Mouse (Mus musculus) ES-E14 (cell line): Measurements from ENCODE around the gene Gm9999.

Source experiments
- CHD2 ChIP-seq: IDR thresholded peaks from 2 replicates; pipeline ENCODE4 v1.6.1; 2014; ENCODE audit warnings: mild to moderate bottlenecking, low read depth, low read length, inconsistent platforms
- HCFC1 ChIP-seq: IDR thresholded peaks from 2 replicates; pipeline ENCODE4 v1.6.1; 2012; ENCODE audit warnings: low read length, inconsistent platforms, borderline replicate concordance; ENCODE audit not compliant: insufficient read depth
- MAFK ChIP-seq: IDR thresholded peaks from 2 replicates; pipeline ENCODE4 v1.6.1; 2014; ENCODE audit warnings: mild to moderate bottlenecking, low read depth, low read length, inconsistent platforms; ENCODE audit not compliant: insufficient read depth
- ZC3H11A ChIP-seq: IDR thresholded peaks from 2 replicates; pipeline ENCODE4 v1.6.1; 2012; ENCODE audit warnings: low read depth, mild to moderate bottlenecking, inconsistent platforms, low read length, borderline replicate concordance
- ZNF384 ChIP-seq: IDR thresholded peaks from 2 replicates; pipeline ENCODE4 v1.6.1; 2012; ENCODE audit warnings: low read depth, low read length, inconsistent platforms

DNA sequence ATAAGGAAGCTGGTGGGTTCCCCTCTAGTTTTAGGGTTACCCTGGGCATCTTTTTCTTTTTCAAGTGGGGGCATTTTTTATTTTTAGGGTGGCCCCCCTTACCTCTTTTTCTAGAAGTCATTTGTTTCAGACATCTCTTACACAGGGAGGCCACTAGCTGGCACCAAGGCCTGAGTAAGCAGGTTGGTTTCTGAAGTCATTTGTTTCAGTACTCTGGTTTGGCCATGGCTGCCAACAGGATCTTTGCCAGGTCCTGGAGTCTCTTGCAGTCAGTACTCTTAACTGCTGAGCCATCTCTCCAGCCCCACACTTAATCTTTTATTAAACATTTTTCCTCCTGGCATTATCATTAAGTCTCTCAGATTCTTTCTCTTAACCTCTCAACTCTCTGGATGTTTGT lies 21.2 kb upstream of the Gm9999 start:
- TF ChIP-seq HCFC1 (no peak), ZNF384 (no peak), MAFK (no peak), ZC3H11A (no peak), CHD2 (no peak)
